Mouse (Mus musculus) myocyte (in vitro differentiated cells): ENCODE measurements at regions not wholly inside any gene's neighbourhood (a gene's known extent, or its start where the extent isn't known, plus 50 kb on each side); places are given as distances from the start of the nearest gene placed in this dataset.

Experiments
- POLR2A ChIP-seq: IDR thresholded peaks from one replicate; pipeline ENCODE4 v1.6.1; 2011; ENCODE audit warnings: low read depth, mild to moderate bottlenecking, control low read depth, moderate library complexity; ENCODE audit not compliant: insufficient read length
- TCF12 ChIP-seq: IDR thresholded peaks from one replicate; pipeline ENCODE4 v1.6.1; 2011; ENCODE audit warnings: mild to moderate bottlenecking, control low read depth; ENCODE audit not compliant: poor library complexity, insufficient read depth, severe bottlenecking

- TF ChIP-seq POLR2A (no peak), TCF12 (no peak)
Measured at GRCm38 (mm10) chr1:177366475-177366874, 75.7 kb upstream of the Zbtb18 start.
